Mouse (Mus musculus): ENCODE results near the gene Defb46.

GRCm38 (mm10) chr8:19225161-19225560 lies 14.6 kb upstream of the Defb46 start, which contains the start of gene Defb6:
- TF ChIP-seq GATA1 (IDR thresholded peaks at IDR 0.05; ENCODE audit: borderline replicate concordance, low read length) (no peak), FLI1 (IDR thresholded peaks at IDR 0.05; ENCODE audit: low read length) (no peak)
